Mouse (Mus musculus) lung, postnatal 0 days (tissue): ENCODE data around the gene Plbd2.

Experiments used
- CTCF ChIP-seq: IDR thresholded peaks from 2 replicates; pipeline ENCODE4 v1.5.1; 2016; ENCODE audit warnings: antibody characterized with exemption, mild to moderate bottlenecking
- EP300 ChIP-seq: IDR thresholded peaks from 2 replicates; pipeline ENCODE4 v1.6.1; 2016; ENCODE audit warnings: antibody characterized with exemption, mild to moderate bottlenecking, control low read depth

- TF ChIP-seq CTCF: peak; percentile 67
- no peak for TF ChIP-seq EP300
Observed at GRCm38 (mm10) chr5:120525737-120526136, 22.3 kb upstream of the Plbd2 start.
